Comparison of ENCODE assay signal across 8 mouse cellular contexts in the genomic region with DNA sequence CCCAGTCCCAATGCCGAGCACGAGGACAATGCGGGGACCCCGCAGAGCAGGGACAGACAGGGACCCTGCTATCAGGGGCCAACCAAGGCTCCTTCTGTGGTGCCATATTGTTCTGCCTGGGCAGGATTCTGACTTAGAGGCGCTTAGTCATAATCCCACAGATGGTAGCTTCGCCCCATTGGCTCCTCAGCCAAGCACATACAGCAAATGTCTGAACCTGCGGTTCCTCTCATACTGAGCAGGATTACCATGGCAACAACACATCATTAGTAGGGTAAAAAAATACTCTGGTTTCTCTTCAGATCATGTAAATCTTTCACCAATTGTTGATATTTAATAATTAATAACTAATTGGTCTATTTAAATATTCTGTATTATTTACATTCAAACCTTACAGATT.
DNase-seq lines count a peak whose midpoint lies in the region; ATAC-seq and TF ChIP-seq lines count a peak whose summit lies in the region.

No protein-coding gene starts in this region.

- TF ChIP-seq CTCF in heart, postnatal 0 days (IDR thresholded peaks at IDR 0.05; ENCODE audit: low read depth), result no peak

- no peaks in the 10 kb centered on the region for H3K27me3 ChIP-seq in forebrain, embryonic 14.5 days (replicated peaks; ENCODE audit: control insufficient read depth, insufficient read depth, low read length)
- no peaks in the 10 kb centered on the region for H3K27me3 ChIP-seq in heart, postnatal 0 days (ENCODE audit: control insufficient read depth, insufficient read depth, low read length)
- no peaks in the 10 kb centered on the region for H3K27me3 ChIP-seq in liver, embryonic 12.5 days (replicated peaks)
- H3K27me3 ChIP-seq in stomach, embryonic 16.5 days (ENCODE audit: control insufficient read depth, insufficient read depth, low read length), result no peaks in the 10 kb centered on the region

- WGBS in forebrain, embryonic 14.5 days, result 75% methylated on average over 7 of the region's 7 CpGs
- WGBS in heart, postnatal 0 days, result 75% methylated on average over 7 of the region's 7 CpGs
- 74% methylated on average over 7 of the region's 7 CpGs for WGBS in liver, embryonic 12.5 days (ENCODE audit: insufficient replicate concordance)
- 71% methylated on average over 7 of the region's 7 CpGs for WGBS in stomach, embryonic 16.5 days

- peak; percentile 100 for ATAC-seq in CD4-positive, CD25-positive, alpha-beta regulatory T cell, adult 4 months
- peak; percentile 85 for ATAC-seq in cerebellum, adult (ENCODE audit: insufficient number of reproducible peaks, low FRiP score, low TSS enrichment)
- ATAC-seq in forebrain, embryonic 14.5 days, result peak; percentile 98
- peak; percentile 100 for ATAC-seq in heart, postnatal 0 days (ENCODE audit: insufficient read depth, low read depth)
- peak; percentile 100 for ATAC-seq in liver, embryonic 12.5 days
- ATAC-seq in stomach, embryonic 16.5 days (ENCODE audit: insufficient read depth, low FRiP score), result peak; percentile 100

- H3K4me3 ChIP-seq in forebrain, embryonic 14.5 days (ENCODE audit: low read depth, low read length), result no peak overlapping the region
- no peak overlapping the region for H3K4me3 ChIP-seq in heart, postnatal 0 days (ENCODE audit: low read depth, low read length)
- no peak overlapping the region for H3K4me3 ChIP-seq in liver, embryonic 12.5 days
- no peak overlapping the region for H3K4me3 ChIP-seq in stomach, embryonic 16.5 days (replicated peaks; ENCODE audit: low read length)

- TF ChIP-seq EP300 in heart, postnatal 0 days (IDR thresholded peaks at IDR 0.05; ENCODE audit: low read depth), result no peak

- no peak overlapping the region for H3K4me2 ChIP-seq in forebrain, embryonic 14.5 days (ENCODE audit: low read length)
- H3K4me2 ChIP-seq in heart, postnatal 0 days (ENCODE audit: low read depth, low read length), result no peak overlapping the region
- H3K4me2 ChIP-seq in liver, embryonic 12.5 days, result no peak overlapping the region
- H3K4me2 ChIP-seq in stomach, embryonic 16.5 days (ENCODE audit: low read depth, low read length), result no peak overlapping the region

- H3K27ac ChIP-seq in forebrain, embryonic 14.5 days (ENCODE audit: low read depth, low read length), result no peak overlapping the region
- H3K27ac ChIP-seq in heart, postnatal 0 days (ENCODE audit: low read depth), result no peak overlapping the region
- no peak overlapping the region for H3K27ac ChIP-seq in liver, embryonic 12.5 days
- no peak overlapping the region for H3K27ac ChIP-seq in stomach, embryonic 16.5 days (ENCODE audit: low read length)

- peak; percentile 81 for DNase-seq in forebrain, embryonic 14.5 days (ENCODE audit: low spot score)
- DNase-seq in heart, postnatal 0 days (ENCODE audit: low spot score), result peak; percentile 94
- DNase-seq in kidney, postnatal 25 days, result peak; percentile 89 to 91
- peak; percentile 90 for DNase-seq in neural tube, embryonic 10.5 days (ENCODE audit: extremely low spot score, low spot score)

- H3K9ac ChIP-seq in forebrain, embryonic 14.5 days (ENCODE audit: low read length), result no peak overlapping the region
- no peak overlapping the region for H3K9ac ChIP-seq in heart, postnatal 0 days (replicated peaks; ENCODE audit: low read depth, low read length)
- no peak overlapping the region for H3K9ac ChIP-seq in liver, embryonic 12.5 days
- no peak overlapping the region for H3K9ac ChIP-seq in stomach, embryonic 16.5 days (ENCODE audit: low read length)

- no peaks in the 10 kb centered on the region for H3K36me3 ChIP-seq in forebrain, embryonic 14.5 days (ENCODE audit: control insufficient read depth, insufficient read depth, low read length)
- no peaks in the 10 kb centered on the region for H3K36me3 ChIP-seq in heart, postnatal 0 days (replicated peaks; ENCODE audit: control insufficient read depth, insufficient read depth, low read length)
- H3K36me3 ChIP-seq in liver, embryonic 12.5 days, result no peaks in the 10 kb centered on the region
- H3K36me3 ChIP-seq in stomach, embryonic 16.5 days (ENCODE audit: control insufficient read depth, insufficient read depth, low read length), result no peaks in the 10 kb centered on the region

- no peaks in the 10 kb centered on the region for H3K9me3 ChIP-seq in forebrain, embryonic 14.5 days (replicated peaks; ENCODE audit: control insufficient read depth, low read length)
- H3K9me3 ChIP-seq in heart, postnatal 0 days (replicated peaks; ENCODE audit: control insufficient read depth, low read length), result no peaks in the 10 kb centered on the region
- no peaks in the 10 kb centered on the region for H3K9me3 ChIP-seq in liver, embryonic 12.5 days (replicated peaks)
- no peaks in the 10 kb centered on the region for H3K9me3 ChIP-seq in stomach, embryonic 16.5 days (replicated peaks; ENCODE audit: control insufficient read depth, low read length)

- H3K4me1 ChIP-seq in forebrain, embryonic 14.5 days (ENCODE audit: control insufficient read depth, insufficient read depth, low read length), result no peaks in the 10 kb centered on the region
- H3K4me1 ChIP-seq in heart, postnatal 0 days (ENCODE audit: control insufficient read depth, insufficient read depth), result no peaks in the 10 kb centered on the region
- no peaks in the 10 kb centered on the region for H3K4me1 ChIP-seq in liver, embryonic 12.5 days
- H3K4me1 ChIP-seq in stomach, embryonic 16.5 days (ENCODE audit: control insufficient read depth, insufficient read depth, low read length), result no peaks in the 10 kb centered on the region
